Mouse (Mus musculus) MEL (cell line): ENCODE data around the gene Ighmbp2. TPM values are rescaled to one million over a fixed set of nuclear protein-coding genes. Genes with fewer than 3 reads are reported as not detected.

Experiments
- DNase-seq: peaks from one replicate; pipeline ENCODE4 v3.0.0; 2011; ENCODE audit warnings: low read depth, low spot score
- H3K27ac ChIP-seq: 2 replicates; pipeline ENCODE4 v1.5.1; 2012; ENCODE audit warnings: low read depth, mild to moderate bottlenecking, control low read depth, low read length, moderate library complexity; ENCODE audit not compliant: control insufficient read depth
- H3K27me3 ChIP-seq, 2 experiments: fragments of 150-350 bp in 1 of 2; sonication (generic) in 1 of 2; 2 replicates each; pipeline ENCODE4 v1.6.1; 2012; ENCODE audit warnings: low read length in 2 of 2, mild to moderate bottlenecking in 2 of 2, improper control_type of control experiment in 1 of 2, moderate library complexity in 1 of 2; ENCODE audit not compliant: insufficient read depth in 2 of 2, control insufficient read depth in 1 of 2
- H3K36me3 ChIP-seq, 2 experiments: 2 replicates each; pipeline ENCODE4 v1.6.1; 2012 to 2014; ENCODE audit warnings: low read length in 2 of 2, improper control_type of control experiment in 1 of 2, inconsistent platforms in 1 of 2, mild to moderate bottlenecking in 1 of 2; ENCODE audit not compliant: insufficient read depth in 2 of 2, control insufficient read depth in 1 of 2
- H3K4me1 ChIP-seq, 2 experiments: fragments of 150-350 bp in 1 of 2; sonication (generic) in 1 of 2; 2 replicates each; pipeline ENCODE4 v1.6.1; 2012; ENCODE audit warnings: low read length in 2 of 2, improper control_type of control experiment in 1 of 2, mild to moderate bottlenecking in 1 of 2; ENCODE audit not compliant: insufficient read depth in 2 of 2, control insufficient read depth in 1 of 2
- H3K4me3 ChIP-seq, 2 experiments: fragments of 150-350 bp in 1 of 2; sonication (generic) in 1 of 2; 2 replicates each; pipeline ENCODE4 v1.5.1; 2012; ENCODE audit warnings: low read depth in 2 of 2, low read length in 2 of 2, mild to moderate bottlenecking in 2 of 2, moderate library complexity in 2 of 2, control low read depth in 1 of 2, improper control_type of control experiment in 1 of 2; ENCODE audit not compliant: control insufficient read depth in 1 of 2, insufficient read depth in 1 of 2
- H3K79me2 ChIP-seq: 2 replicates; pipeline ENCODE4 v1.6.1; 2012; ENCODE audit warnings: mild to moderate bottlenecking, low read length, moderate library complexity; ENCODE audit not compliant: control insufficient read depth, poor library complexity, insufficient read depth
- H3K9ac ChIP-seq: 2 replicates; pipeline ENCODE4 v1.6.1; 2012; ENCODE audit warnings: low read depth, mild to moderate bottlenecking, control low read depth, low read length, moderate library complexity; ENCODE audit not compliant: control insufficient read depth, poor library complexity, severe bottlenecking
- H3K9me3 ChIP-seq: fragments of 150-350 bp; sonication (generic); replicated peaks from 2 replicates; pipeline ENCODE4 v1.6.1; 2012; ENCODE audit warnings: mild to moderate bottlenecking, low read length, improper control_type of control experiment, moderate library complexity; ENCODE audit not compliant: insufficient read depth
- BHLHE40 ChIP-seq: IDR thresholded peaks from 2 replicates; pipeline ENCODE4 v1.6.1; 2012; ENCODE audit warnings: low read depth, mild to moderate bottlenecking, inconsistent platforms, low read length, improper control_type of control experiment, borderline replicate concordance
- ELF1 ChIP-seq: IDR thresholded peaks from 2 replicates; pipeline ENCODE4 v1.6.1; 2014; ENCODE audit warnings: low read depth, mild to moderate bottlenecking, inconsistent platforms, low read length, improper control_type of control experiment, moderate library complexity
- EP300 ChIP-seq, 2 experiments: IDR thresholded peaks; 2 replicates each; pipeline ENCODE4 v1.6.1; 2011; ENCODE audit warnings: improper control_type of control experiment in 2 of 2, low read length in 2 of 2, low read depth in 1 of 2, mild to moderate bottlenecking in 1 of 2
- ETS1 ChIP-seq: IDR thresholded peaks from 2 replicates; pipeline ENCODE4 v1.6.1; 2012; ENCODE audit warnings: low read depth, mild to moderate bottlenecking, inconsistent platforms, low read length, improper control_type of control experiment, moderate library complexity
- GATA1 ChIP-seq: IDR thresholded peaks from 2 replicates; pipeline ENCODE4 v1.6.1; 2011; ENCODE audit warnings: low read depth, low read length, improper control_type of control experiment
- HCFC1 ChIP-seq: IDR thresholded peaks from 2 replicates; pipeline ENCODE4 v1.6.1; 2012; ENCODE audit warnings: low read depth, mild to moderate bottlenecking, inconsistent platforms, low read length, improper control_type of control experiment, moderate library complexity
- KAT2A ChIP-seq: conservative IDR thresholded peaks from 2 replicates; pipeline ENCODE4 v1.6.1; 2012; ENCODE audit warnings: low read depth, low read length, improper control_type of control experiment, inconsistent platforms
- MAFK ChIP-seq: IDR thresholded peaks from 2 replicates; pipeline ENCODE4 v1.6.1; 2011; ENCODE audit warnings: low read depth, mild to moderate bottlenecking, low read length, improper control_type of control experiment, borderline replicate concordance
- MAZ ChIP-seq: IDR thresholded peaks from 2 replicates; pipeline ENCODE4 v1.6.1; 2012; ENCODE audit warnings: low read depth, mild to moderate bottlenecking, inconsistent platforms, low read length, improper control_type of control experiment
- MXI1 ChIP-seq: IDR thresholded peaks from 2 replicates; pipeline ENCODE4 v1.6.1; 2011; ENCODE audit warnings: mild to moderate bottlenecking, low read depth, low read length, improper control_type of control experiment
- MYC ChIP-seq: IDR thresholded peaks from 2 replicates; pipeline ENCODE4 v1.6.1; 2011; ENCODE audit warnings: low read depth, mild to moderate bottlenecking, low read length, improper control_type of control experiment, moderate library complexity
- NELFE ChIP-seq: IDR thresholded peaks from 2 replicates; pipeline ENCODE4 v1.6.1; 2011; ENCODE audit warnings: low read depth, low read length, improper control_type of control experiment
- RAD21 ChIP-seq: IDR thresholded peaks from 2 replicates; pipeline ENCODE4 v1.6.1; 2011; ENCODE audit warnings: mild to moderate bottlenecking, low read depth, low read length, improper control_type of control experiment
- SIN3A ChIP-seq: IDR thresholded peaks from 2 replicates; pipeline ENCODE4 v1.6.1; 2012; ENCODE audit warnings: low read length, improper control_type of control experiment, inconsistent platforms
- SMC3 ChIP-seq: IDR thresholded peaks from 2 replicates; pipeline ENCODE4 v1.6.1; 2011; ENCODE audit warnings: low read depth, low read length, improper control_type of control experiment
- TAL1 ChIP-seq: IDR thresholded peaks from 2 replicates; pipeline ENCODE4 v1.6.1; 2012; ENCODE audit warnings: mild to moderate bottlenecking, inconsistent platforms, low read length, moderate library complexity, mixed read lengths
- TBP ChIP-seq: IDR thresholded peaks from 2 replicates; pipeline ENCODE4 v1.8.0; 2011; ENCODE audit warnings: low read depth, low read length, improper control_type of control experiment
- TCF12 ChIP-seq: IDR thresholded peaks from 2 replicates; pipeline ENCODE4 v1.6.1; 2014; ENCODE audit warnings: low read depth, mild to moderate bottlenecking, inconsistent platforms, low read length, improper control_type of control experiment, moderate library complexity
- USF1 ChIP-seq: IDR thresholded peaks from 2 replicates; pipeline ENCODE4 v1.6.1; 2014; ENCODE audit warnings: low read depth, mild to moderate bottlenecking, inconsistent platforms, low read length, improper control_type of control experiment, moderate library complexity
- polyA plus RNA-seq, 2 experiments: library from polyadenylated mRNA; stranded (reverse) in 1 of 2; unstranded in 1 of 2; fragments of >175 nt in 1 of 2; fragments of >200 nt in 1 of 2; gene quantifications; 2 replicates each; pipeline versions ENCODE4 v1.2.1 to v1.2.4; 2012; ENCODE audit warnings: low replicate concordance in 2 of 2, low read depth in 1 of 2; ENCODE audit not compliant: insufficient read length in 2 of 2, insufficient read depth in 1 of 2, missing spikeins in 1 of 2
- total RNA-seq: library from RNA; depleted of rRNA; stranded (reverse); fragments of 300-350 nt; gene quantifications from 2 replicates; pipeline ENCODE4 v1.2.3, GENCODE M21; 2012

The Ighmbp2 gene
- total and polyA plus RNA-seq, 3 experiments, result 11.7 to 12.9 TPM; not detected in 1

GRCm38 (mm10) chr19:3324931-3325711 lies 42.3 kb upstream of the Ighmbp2 start (continued):
- TF ChIP-seq MAFK (no peak), TBP (no peak), USF1 (peak; percentile 99)

GRCm38 (mm10) chr19:3324271-3324811 lies 41.5 kb upstream of the Ighmbp2 start:
- H3K9ac ChIP-seq, result peak overlapping the region; percentile 79
- peak overlapping the region; percentile 68 to 99 for H3K4me3 ChIP-seq
- DNase-seq, result peak; percentile 79
- H3K9me3 ChIP-seq, result no peaks in the 10 kb centered on the region
- H3K27me3 ChIP-seq, result no peaks in the 10 kb centered on the region
- TF ChIP-seq RAD21, result no peak
- TF ChIP-seq SMC3, result no peak
- no peak for TF ChIP-seq KAT2A
- peak; percentile 64 to 74 for TF ChIP-seq EP300 (IDR thresholded peaks at IDR 0.05; ENCODE audit: low read depth in 1 of 2, low read length in 2 of 2)
- TF ChIP-seq MYC, result 0 out of 2 replicates have a peak, but pooled peaks have one; percentile 48
- TF ChIP-seq NELFE, result no peak
- TF ChIP-seq ELF1, result 0 out of 2 replicates have a peak, but pooled peaks have one; percentile 20
- peak; percentile 66 for TF ChIP-seq MXI1
- no peak for TF ChIP-seq USF1
- peak; percentile 56; the same call in 1 of the 2 replicates for TF ChIP-seq TCF12
- 0 out of 2 replicates have a peak, but pooled peaks have one; percentile 16 for TF ChIP-seq MAZ
- TF ChIP-seq BHLHE40, result no peak
- peak; percentile 68 for TF ChIP-seq TAL1
- TF ChIP-seq ETS1, result peak; percentile 84
- TF ChIP-seq GATA1, result peak; percentile 65
- no peak for TF ChIP-seq TBP
- TF ChIP-seq HCFC1, result no peak
- peak; percentile 33; the same call in 1 of the 2 replicates for TF ChIP-seq SIN3A
- peak overlapping the region; percentile 92 for H3K27ac ChIP-seq
- H3K36me3 ChIP-seq, result peaks cover 0 to 11% of the 10 kb centered on the region in 2 experiments; a peak in 2 of 4 replicates
- peaks cover 1% of the 10 kb centered on the region for H3K79me2 ChIP-seq
- H3K4me1 ChIP-seq, result peaks cover 10 to 29% of the 10 kb centered on the region in 2 experiments
